Mouse (Mus musculus): ENCODE data around the gene C2cd4c.

DNA sequence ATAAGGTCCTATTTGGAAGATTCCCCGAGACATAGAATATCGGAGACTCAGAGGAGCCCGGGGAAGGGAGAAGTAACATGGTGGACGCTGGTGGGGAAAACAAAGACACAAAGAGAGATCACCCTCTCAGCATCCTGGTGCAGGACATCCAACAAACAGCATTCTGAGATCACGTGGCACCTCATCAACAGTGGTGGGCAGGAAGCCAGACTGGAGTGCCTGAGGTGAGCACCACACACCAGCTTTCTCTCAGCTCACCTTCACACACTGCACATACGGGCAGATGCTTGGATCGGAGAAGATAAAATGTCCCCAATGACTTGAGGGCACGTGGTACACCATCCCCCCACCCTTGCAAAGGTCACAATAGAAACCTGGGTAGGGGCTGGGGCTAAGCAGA lies 22.5 kb upstream of the C2cd4c start:
- TF ChIP-seq RAD21 (IDR thresholded peaks at IDR 0.05; ENCODE audit: low read depth, low read length) (no peak), POLR2A (IDR thresholded peaks at IDR 0.05; ENCODE audit: control insufficient read depth in 1 of 2, insufficient read depth in 1 of 2, low read depth in 1 of 2, low read length in 2 of 2, poor library complexity in 1 of 2) (no peak), MAFK (IDR thresholded peaks at IDR 0.05; ENCODE audit: borderline replicate concordance, low read depth, low read length) (no peak)
